Mouse (Mus musculus): Measurements from ENCODE around the gene Large2.
A peak's percentile ranks its signal among the peaks of the same experiment; 100 is the strongest.

The Large2 gene

DNA sequence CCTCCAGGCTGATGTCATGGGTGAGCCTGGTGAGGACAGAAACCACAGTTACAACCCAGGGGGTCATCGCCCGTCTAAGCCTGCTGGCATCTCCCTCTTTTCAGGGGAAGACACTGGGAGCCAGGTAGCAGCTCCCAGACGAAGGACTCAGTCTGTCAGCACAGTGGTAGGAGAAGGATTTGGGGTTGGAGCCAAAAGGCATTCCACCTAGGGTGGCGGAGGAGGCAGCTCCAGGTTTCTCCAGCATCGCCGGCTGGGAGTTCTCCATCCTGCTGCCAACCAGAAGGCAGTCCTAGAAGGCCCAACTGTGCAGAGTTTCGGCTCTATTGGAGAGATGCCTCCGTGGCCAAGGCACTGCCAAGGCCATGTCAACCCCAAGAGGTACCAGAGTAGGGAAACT lies 16.4 kb upstream of the Large2 start:
- no peak for DNase-seq (ENCODE audit: extremely low read depth, insufficient read length, low spot score)

DNA sequence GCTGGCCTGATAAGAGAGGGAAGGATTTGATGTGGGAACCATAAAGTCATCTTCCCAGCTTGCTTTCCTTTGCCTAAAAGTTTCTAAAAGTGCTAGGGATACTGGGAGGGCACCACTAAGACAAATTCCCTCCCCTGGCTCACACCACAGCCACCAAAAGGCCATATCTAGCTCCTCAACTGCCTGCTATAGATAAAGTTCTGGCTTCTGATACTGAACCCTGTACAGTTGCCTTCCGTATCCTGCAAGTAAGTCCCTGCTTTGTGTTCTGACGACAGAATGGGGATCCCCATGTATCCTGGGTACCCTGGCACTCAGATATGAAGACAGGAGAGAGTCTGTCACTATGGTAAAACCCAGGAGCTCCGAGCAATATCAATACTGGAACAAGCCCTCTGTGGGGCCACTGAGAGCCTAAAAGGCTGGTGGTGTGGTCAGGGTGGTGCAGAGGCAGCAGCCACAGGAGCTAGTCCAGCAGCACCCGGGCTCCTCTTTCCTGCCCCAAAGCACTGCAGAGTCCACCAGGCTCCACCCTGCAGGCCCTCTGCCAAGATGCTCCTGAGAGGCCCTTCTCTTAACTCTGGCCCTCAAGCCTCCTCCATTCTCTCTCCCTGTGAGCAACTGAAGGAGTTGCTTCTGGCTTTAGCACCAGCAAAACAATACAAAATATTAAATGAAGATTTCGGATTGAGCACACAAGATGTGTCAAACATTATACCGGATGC lies 15.7 kb upstream of the Large2 start:
- peak; percentile 42 for DNase-seq (ENCODE audit: extremely low read depth, insufficient read length, low spot score)

DNA sequence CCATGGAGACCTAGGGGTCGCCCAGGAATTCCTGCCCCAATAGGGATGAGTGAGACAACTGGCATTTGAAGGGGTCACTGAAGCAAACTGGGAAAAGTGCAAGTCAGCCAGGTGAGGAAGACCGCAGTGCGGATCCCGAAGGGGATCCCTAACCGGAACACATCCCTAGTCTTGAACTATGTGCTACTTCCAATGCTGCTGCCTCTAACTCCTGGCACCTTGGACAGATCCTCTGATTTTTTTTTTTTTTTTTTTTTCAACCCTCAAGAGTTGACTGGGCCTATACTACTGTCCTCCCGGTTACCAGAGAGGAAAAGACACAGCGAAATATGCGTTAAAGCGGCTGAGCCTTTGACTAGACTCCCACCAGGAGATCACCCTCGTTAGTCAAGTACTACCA lies 15.0 kb upstream of the Large2 start:
- no peak for DNase-seq (ENCODE audit: extremely low read depth, insufficient read length, low spot score)

DNA sequence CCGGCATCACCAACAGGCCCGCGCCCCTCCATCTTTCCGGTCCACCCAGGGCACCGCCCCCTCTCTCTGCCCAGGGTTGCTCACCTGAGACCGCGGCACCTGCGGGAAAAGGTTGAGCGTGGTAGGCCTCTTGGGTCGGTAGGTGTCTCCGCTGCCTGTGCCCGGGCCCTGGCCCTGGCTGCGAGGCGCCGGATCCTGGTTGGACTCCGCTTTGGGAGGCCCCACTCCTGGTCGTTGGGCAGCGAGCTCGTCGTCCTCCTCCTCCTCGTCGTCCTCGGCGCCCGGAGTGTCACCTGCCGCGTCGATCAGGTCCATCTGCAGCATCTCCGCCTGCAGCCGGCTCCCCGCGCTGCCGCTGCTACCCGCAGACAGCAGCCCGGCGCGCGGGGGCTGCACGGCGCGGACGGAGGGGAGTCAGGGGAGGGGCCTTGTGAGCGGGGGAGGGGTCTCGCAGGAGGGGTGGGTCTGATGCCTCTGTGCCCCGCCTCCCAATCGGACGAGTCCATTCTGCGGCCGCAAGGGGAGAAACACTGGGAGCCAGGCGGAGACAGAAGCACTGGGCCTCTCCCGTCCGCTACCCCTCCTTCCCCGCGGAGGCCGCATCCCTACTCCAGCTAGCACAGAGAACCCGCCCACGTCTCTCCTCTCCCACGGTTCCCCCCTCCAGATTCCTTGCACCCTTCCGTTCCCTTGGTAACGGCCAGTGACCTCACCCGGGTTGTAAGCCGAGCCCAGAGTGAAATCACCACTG lies 14.4 kb upstream of the Large2 start:
- DNase-seq (ENCODE audit: extremely low read depth, insufficient read length, low spot score), result peak; percentile 90

DNA sequence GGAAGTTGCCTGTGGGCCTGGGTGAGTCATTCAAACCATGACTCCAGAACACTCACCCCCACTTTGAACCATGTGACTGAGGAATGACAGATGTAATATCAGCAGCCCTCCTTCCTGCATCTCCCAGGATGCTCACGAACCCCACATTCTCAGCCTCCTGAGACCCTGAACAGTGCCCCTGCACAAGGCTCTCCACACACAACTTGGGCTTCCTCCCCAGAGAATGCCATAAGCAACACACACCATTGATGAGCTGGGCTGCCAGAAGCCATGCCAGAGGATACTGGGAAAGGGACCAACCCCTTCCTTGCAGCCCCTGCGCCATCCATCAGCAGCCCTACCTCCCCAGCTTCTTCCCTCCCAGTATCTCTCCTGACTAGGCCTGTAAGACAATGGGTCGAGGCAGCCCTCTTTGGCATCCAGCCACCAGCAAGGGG lies 13.4 kb upstream of the Large2 start:
- no peak for DNase-seq (ENCODE audit: extremely low read depth, insufficient read length, low spot score)

DNA sequence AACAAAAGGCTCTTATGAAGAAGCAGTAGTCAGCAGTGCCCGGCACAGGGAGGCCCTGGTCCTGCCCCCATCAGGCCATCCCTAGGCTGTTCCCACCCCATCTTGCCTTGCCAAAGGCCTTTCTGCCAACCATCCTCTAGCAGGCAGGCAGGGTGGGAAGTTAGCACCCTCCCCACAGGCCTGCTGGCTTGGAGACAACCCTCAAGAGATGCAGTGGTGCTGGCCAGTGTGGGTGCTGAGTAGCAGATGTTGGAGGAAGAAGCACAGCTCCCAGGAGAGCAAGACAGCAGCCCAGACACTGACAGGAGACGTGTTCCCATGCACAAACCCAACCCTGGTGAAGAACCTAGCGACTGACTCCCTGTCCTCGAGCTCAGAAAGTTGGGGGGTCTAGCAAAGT lies 13.0 kb upstream of the Large2 start:
- peak; percentile 74 for DNase-seq (ENCODE audit: extremely low read depth, insufficient read length, low spot score)

DNA sequence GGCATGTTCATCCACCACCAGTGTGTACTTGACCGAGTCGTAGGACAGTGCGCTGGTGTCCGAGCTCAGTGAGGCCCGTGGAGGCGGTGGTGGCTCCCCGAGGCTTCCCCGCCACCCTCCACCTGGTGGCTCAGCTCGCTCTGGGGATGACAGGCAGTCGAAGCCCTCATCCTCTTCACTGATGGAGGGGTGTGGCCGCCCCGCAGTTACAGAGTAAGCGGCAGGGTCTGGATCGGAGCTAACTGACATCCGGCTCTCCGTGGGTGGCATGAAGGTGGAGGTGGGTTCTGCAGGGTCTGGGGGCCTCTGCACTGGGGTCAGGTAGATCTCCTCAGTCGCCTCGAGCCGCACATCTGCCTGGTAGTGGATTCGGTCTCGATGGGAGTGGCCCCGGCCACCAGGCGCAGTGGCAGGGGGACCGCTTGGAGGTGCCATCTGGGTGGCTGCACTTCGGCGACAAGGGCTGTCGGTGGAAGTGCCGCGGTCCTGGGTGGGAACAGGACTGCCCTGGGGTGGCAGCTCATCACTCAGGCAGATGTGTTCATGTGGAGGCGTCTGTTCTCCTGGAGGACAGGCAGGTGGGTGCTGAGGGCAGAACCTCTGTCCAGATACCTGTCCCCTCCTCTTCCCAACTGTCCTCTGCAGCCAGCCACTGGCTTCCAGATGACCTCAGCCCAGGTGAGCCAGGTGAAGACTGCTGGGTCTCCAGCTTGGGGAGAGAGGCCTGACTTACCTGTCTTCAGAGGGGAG lies 12.3 kb upstream of the Large2 start:
- DNase-seq (ENCODE audit: extremely low read depth, insufficient read length, low spot score), result no peak

DNA sequence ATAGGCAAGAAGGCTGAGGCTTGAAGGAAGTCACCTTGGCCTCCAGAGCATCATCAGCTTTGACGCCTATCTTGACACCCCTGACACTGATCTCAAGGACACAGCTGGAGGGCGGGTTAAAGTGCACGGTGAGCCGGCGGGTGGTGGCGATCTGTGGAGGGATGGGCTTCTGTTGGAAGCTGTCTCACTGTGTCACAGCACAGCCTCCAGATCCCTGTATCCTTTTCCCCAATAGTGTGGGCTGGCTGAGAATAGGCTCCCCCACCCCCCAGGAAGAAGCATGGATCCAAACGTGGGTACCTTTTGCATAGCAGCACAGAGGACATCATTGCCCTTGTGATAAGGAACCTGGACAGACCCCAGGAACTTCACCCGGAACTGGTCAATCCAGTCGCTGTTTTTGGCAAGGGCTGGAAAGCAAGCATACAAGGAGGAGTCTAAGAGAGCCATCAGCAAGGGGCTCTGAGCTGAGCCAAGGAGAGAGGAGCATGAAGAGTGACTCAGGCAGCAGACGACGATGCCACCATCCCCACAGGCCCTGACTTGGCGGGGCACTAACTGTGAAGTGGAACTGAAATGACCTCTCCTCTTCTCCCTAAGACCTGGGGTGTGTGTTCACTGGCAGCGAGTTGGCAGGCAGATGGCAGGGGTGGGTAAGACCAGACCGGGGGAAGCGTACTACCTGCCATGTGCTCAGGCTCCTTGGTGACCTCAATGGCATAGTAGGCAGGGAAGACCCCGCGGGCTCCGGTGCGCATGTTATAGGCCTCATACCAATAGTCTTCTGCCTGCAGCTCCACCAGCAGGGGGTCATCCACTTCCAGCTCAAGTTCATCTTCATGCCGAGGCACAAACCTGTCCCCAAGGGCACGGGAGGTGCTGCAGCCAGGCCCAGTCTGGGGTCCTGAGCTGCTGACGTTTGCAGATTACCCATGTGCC lies 10.7 kb upstream of the Large2 start:
- DNase-seq (ENCODE audit: extremely low read depth, insufficient read length, low spot score), result no peak

DNA sequence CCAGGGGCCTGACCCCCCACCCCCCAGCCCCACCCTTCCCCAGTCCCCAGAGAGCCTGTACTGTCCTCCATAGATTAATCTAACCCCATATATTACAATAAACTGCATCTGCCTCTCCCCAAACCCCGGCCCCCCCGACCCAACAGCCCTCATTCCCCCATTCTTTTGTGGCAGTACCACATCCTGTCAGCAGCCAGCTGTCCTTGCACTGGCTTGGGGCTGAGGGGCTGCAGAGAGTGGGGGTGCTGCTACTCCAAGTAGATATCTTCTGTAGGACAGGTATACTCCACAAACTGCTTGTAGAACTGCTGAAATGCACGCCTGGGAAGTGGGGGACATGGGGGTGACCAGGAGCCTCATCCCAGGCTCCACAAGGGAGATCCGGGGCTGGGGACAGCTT lies 9.4 kb upstream of the Large2 start:
- DNase-seq (ENCODE audit: extremely low read depth, insufficient read length, low spot score), result no peak

DNA sequence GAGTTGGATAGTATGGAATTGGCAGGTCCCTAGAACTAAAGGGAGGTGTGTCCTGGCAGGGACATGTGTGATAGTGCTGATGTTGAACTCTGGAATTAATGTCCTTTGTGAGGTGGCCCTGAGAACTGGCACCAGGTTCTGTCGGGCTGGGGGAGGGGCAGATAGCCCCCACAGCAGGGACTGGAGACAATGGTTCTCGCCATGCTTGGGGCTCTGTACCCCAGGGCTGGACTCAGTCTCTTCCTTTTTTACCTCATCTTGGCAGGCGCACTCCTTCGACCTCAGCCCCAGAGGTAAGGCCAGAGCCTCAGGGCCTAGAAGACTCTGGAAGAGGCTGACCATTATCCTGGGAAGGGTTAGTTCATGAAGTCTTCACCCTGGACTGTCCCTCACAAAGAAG lies 8.1 kb upstream of the Large2 start:
- DNase-seq (ENCODE audit: extremely low read depth, insufficient read length, low spot score), result no peak

DNA sequence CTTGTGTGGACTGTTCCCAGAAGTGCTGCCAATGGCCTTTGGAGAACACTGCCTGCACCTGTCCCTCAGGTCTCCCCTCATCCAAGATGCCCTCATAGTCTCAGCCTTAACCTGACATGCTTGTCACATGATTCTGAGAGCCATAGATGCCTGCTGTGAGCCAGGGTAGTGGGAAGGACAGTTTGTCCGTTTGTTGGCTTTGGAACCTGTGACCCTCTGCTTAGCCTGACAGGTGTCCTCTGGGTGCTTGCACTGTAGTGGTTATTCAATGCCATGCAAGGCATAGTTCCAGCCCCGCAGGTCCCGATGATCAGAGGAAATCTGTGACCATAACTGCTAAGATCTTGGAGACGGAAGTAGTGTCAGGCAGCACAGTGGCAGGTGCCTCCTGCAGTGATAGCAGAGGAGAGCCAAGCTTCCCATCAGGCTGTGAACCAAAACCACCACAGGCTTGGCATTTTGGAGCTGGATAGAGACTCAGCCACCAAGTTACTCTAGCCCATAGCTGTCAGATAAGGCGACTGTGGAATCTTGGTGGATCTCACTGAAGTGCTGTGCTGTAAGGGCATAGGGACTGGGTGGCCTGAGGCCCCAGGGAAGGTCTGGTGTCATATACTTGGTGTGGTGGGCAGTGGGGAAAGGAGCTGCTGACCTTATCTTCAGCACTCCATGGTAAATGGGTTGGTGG lies 7.4 kb upstream of the Large2 start, which contains the start of gene 1700029I15Rik:
Gene 1700029I15Rik (plus strand): TSS at position 638 of the 688 bp plus-strand sequence.
- DNase-seq (ENCODE audit: extremely low read depth, insufficient read length, low spot score), result no peak

DNA sequence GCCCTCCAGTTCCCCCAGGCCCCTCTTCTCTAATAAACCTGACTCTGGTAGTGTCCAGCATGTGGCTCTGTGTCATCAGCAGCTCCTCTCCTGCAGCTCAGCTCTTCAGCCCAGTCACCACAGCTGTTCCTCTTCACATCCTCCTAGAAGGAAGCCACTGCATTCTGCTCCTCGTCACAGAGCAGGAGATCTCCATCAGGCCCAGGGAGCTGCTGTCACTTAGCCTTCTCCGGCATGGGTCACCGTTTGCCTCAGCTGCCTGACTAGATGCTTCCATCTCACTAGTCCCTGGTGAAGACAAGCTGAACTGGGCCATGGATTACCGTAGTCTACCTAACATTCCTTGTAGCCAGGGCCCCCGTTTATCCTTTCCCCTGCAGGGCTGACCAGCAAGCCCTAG lies 6.5 kb upstream of the Large2 start:
- DNase-seq (ENCODE audit: extremely low read depth, insufficient read length, low spot score), result no peak

DNA sequence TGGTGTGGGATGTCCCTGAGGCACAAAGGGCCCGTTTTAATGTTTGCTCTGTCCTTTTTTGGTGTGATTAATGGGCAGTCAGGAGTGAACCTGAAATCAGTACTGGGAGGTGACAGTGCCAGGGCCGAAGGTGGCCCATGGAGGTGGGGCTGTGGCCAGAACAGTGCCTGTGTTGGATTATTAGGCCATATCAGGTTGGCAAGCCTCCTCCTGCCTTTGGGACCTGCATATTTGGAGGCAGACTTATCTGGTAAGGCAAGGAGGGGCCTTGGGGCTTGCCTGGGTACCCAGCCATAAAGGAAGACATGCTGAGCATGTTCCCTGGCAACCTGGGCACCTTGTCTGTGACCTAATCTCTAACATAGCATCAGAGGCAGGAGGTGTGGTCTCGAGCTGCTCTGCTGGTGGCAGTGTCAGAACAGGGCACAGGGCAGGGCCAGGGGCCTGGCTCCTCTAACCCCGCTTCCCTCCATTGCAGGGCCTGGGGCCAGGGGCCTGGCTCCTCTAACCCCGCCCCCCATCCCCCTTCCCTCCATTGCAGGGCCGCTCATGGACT lies 5.9 kb upstream of the Large2 start:
- no peak for DNase-seq (ENCODE audit: extremely low read depth, insufficient read length, low spot score)

DNA sequence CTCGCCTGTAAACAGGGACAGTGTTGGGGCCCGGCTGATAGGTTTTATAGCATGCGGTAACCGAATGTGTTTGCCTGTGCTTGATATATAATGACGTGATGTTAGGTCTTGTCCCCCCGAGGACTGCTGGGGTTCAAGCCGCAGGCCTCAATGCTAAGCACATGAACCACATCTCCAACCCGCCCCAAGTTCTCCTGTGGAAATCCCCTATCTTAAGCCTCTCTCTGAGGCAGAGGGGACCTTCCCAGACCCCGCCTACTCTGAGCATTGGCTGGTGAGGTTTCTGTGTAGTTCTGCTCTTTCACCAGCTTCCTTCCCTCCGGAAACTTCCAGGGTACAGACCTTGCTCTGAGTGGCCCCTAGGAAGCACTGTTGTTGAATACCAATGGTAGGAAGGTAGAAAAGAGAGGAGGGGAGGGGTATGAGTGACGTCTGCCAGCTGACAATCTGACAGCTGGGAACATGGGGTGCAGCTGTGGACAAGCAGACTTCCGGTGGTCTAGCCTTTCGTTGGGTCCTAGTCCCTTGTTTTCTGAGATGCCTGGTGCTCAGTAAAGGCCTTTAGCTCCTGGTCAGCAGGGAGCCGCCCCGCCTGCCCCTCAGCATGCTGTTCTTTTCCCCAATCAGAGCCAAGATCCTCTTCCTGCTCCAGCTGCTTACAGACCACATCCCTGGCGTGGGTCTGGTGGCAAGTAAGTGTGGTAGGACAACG lies 5.3 kb upstream of the Large2 start:
- DNase-seq (ENCODE audit: extremely low read depth, insufficient read length, low spot score), result no peak

DNA sequence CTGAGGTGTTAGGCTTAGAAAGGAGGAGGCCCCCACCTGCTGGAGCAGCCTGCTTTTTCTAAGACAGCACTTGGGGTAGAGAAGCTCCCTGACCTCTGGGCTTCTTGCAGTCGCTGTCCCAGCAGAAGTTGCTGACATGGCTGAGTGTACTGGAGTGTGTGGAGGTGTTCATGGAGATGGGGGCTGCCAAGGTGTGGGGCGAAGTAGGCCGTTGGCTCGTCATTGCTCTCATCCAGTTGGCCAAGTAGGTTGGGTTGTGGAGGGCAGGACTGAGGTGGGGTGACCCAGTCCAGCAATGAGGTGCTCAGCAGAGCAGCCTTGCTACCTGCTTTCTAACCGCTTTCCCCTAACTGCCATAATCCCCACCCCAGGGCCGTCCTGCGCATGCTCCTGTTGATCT lies 2.7 kb upstream of the Large2 start:
- DNase-seq (ENCODE audit: extremely low read depth, insufficient read length, low spot score), result no peak

DNA sequence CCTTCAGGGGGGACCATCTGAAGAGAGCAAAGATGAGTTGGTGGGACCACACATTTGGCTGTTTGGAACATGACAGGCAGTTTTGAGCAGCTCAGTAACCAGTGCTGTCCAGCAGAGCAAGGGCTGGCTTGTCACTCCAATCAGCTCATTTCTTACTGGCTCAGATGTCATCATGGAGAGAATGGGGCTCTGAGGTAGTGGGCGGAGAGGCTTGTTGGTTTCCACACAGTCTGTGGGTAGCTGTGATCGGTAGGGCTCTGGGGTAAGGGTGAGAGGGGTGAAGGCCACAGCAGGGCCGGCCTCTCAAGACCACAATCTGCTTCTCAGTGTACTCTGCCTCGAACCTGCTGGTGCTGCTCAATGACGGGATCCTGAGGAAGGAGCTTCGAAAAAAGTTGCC lies 1.6 kb upstream of the Large2 start:
- no peak for DNase-seq (ENCODE audit: extremely low read depth, insufficient read length, low spot score)

DNA sequence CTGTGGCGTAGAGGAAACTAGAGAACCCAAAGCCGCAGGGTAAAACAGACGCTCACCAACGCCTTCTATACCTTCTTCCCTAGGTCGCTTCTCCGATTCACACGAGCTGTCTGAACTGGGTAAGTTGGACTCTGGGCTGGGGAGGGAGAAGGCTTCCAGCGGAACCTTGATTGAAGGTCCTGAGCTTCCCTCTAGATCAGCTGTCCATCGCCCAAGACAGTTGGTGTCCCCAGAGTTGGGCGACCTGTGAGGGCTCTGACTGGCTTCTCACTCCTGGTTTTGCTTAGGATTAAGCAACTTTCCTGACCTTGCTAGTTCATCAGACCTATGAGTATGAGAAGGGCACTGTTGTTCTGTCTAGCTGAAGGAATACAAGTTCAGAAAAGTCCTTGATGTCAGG lies 1.1 kb upstream of the Large2 start:
- DNase-seq (ENCODE audit: extremely low read depth, insufficient read length, low spot score), result no peak

DNA sequence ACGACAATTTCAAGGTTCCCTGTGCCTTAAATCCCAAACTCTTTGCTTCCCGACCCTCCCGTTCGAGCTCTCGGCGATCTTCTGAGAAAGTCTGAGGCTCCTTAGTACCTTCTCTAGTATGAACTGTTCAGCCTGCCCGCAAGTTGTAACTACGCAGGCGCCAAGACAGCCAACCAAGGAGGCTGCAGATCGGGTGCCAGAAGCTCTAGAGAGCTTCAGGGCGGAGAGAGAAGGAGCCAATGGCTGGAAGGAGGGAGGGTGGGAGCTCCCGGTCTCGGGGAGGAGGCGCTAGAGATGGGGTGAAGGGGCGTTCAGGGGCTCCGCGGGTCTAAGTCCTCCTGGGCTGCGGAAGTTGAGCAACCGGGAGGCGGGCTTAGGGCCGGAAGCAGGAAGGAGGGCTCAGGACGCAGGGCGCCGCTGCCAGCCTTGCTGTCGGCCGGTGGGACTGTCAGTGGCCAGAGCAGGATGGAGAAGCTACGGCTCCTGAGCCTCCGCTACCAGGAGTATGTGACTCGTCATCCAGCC lies 492 bp upstream of the Large2 start:
- peak; percentile 98 for DNase-seq (ENCODE audit: extremely low read depth, insufficient read length, low spot score)

DNA sequence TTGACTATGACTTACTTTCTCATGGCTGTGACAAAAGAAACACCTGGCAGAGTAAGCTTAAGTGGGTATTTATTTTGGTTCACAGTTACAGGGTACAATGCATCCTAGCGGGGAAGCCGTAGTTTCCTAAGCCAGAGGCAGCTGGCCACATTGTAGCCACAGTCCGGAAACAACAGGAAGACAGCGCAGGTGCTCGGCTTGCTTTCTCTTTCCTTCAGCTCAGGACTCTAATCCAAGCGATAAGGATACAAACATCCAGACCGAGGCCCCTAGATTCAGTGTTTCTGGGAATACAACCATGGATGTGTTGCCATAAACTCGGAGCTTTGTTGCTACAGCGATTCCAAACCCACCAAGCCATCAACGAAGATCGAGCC lies 1.2 kb downstream of the Large2 start:
- no peak for DNase-seq (ENCODE audit: extremely low read depth, insufficient read length, low spot score)

Measured in 3134 (cell line).